Mouse (Mus musculus): Measurements from ENCODE around the gene March7. TPM values are rescaled to one million over a fixed set of nuclear protein-coding genes. Genes with fewer than 3 reads are reported as not detected.

Gene March7
- total and polyA plus RNA-seq, 3 experiments = 9.6 to 24.8 (median 20.9) TPM

DNA sequence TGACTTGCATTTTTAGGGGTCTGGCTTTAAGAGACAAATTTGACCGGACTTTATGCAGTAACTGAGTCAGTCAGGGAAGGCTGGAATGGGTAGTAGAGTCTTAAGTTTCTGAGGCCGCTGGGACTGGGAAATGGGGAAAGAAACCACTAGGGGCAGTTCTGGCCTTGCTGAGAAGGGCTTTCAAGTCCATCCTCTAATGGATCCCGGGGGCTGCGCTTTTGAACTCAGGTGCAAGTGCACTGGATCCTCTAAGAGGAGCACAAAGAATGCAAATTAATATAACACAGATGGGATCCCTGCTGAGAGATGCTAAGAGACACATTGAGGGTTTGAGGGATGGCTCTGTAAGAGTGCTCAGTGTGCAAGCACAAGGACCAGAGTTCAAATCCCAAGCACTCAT, 81.7 kb downstream of the March7 start:
- H3K27ac ChIP-seq = no peak overlapping the region
- intact Hi-C loops (cut with DNase I) = no loop called here
- TF ChIP-seq POLR2A (IDR thresholded peaks at IDR 0.05; ENCODE audit: insufficient read depth, low read depth, low read length) (no peak), EP300 (IDR thresholded peaks at IDR 0.05; ENCODE audit: insufficient read depth, low read depth, low read length) (no peak), CTCF (IDR thresholded peaks at IDR 0.05) (no peak)
- H3K9ac ChIP-seq (ENCODE audit: low read depth, low read length) = no peak overlapping the region
- DNase-seq = no peak
- 81% methylated on average over 4 of the region's 4 CpGs for WGBS
- H3K27me3 ChIP-seq (ENCODE audit: control insufficient read depth, insufficient read depth, low read length) = no peaks in the 10 kb centered on the region
- H3K36me3 ChIP-seq (ENCODE audit: control insufficient read depth, insufficient read depth, low read length) = no peaks in the 10 kb centered on the region
- H3K79me2 ChIP-seq (replicated peaks; ENCODE audit: control insufficient read depth, insufficient read depth, low read length) = no peaks in the 10 kb centered on the region
- H3K4me3 ChIP-seq = no peak overlapping the region
- H3K4me1 ChIP-seq (ENCODE audit: control insufficient read depth, insufficient read depth, low read length) = no peaks in the 10 kb centered on the region

DNA sequence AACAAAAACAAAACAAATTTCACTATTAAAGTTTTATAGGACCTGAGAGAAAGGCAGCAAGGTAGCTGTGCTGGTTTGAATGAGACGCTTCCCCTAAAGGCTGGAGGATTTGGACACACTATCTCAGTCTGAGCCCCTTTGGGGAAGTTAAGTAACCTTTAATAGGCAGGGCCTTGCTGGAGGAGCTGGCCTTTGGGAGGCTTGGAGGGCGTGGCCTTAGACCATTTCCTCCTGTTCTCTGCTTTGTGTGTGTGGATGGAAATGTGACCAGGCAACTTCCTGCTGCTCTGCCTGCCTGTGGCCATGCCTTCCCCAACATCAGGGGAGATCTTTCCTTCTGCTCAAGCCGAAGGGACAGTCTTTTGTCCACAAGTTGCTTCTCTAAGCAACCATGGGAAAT, 88.6 kb downstream of the March7 start:
- WGBS = 61% methylated on average over 3 of the region's 3 CpGs
- H3K9ac ChIP-seq (ENCODE audit: low read depth, low read length) = no peak overlapping the region
- H3K79me2 ChIP-seq (replicated peaks; ENCODE audit: control insufficient read depth, insufficient read depth, low read length) = no peaks in the 10 kb centered on the region
- intact Hi-C loops (cut with DNase I) = no loop called here
- no peak for TF ChIP-seq CTCF (IDR thresholded peaks at IDR 0.05)
- no peak overlapping the region for H3K27ac ChIP-seq
- H3K4me1 ChIP-seq (ENCODE audit: control insufficient read depth, insufficient read depth, low read length) = no peaks in the 10 kb centered on the region
- H3K4me3 ChIP-seq = no peak overlapping the region
- no peaks in the 10 kb centered on the region for H3K27me3 ChIP-seq (ENCODE audit: control insufficient read depth, insufficient read depth, low read length)
- no peaks in the 10 kb centered on the region for H3K36me3 ChIP-seq (ENCODE audit: control insufficient read depth, insufficient read depth, low read length)
- DNase-seq = no peak

DNA sequence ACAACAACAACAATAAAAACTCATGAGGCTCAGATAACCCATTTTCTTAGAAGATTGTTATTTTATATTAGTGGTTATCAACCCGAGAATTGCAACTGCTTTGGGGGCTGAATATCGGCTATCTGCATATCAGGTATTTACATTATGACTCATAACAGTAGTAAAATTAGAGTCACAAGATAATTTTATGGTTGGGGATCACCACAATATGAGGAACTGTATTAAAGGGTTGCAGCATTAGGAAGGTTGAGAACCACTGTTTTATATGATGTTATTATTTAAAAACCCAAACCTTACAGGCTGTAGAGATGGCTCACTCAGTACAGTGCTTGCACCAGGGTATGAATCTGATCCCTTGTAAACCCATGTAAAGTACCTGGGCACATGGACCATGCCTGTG, 89.6 kb downstream of the March7 start:
- no peak for DNase-seq
- Histone ChIP-seq H3K9ac (ENCODE audit: low read depth, low read length) (no peak overlapping the region), H3K36me3 (ENCODE audit: control insufficient read depth, insufficient read depth, low read length) (no peaks in the 10 kb centered on the region), H3K4me3 (no peak overlapping the region), H3K27me3 (ENCODE audit: control insufficient read depth, insufficient read depth, low read length) (no peaks in the 10 kb centered on the region), H3K27ac (no peak overlapping the region), H3K4me1 (ENCODE audit: control insufficient read depth, insufficient read depth, low read length) (no peaks in the 10 kb centered on the region), H3K79me2 (replicated peaks; ENCODE audit: control insufficient read depth, insufficient read depth, low read length) (no peaks in the 10 kb centered on the region)
- TF ChIP-seq POLR2A (IDR thresholded peaks at IDR 0.05; ENCODE audit: insufficient read depth, low read depth, low read length) = no peak
- TF ChIP-seq EP300 (IDR thresholded peaks at IDR 0.05; ENCODE audit: insufficient read depth, low read depth, low read length) = no peak
- no peak for TF ChIP-seq CTCF (IDR thresholded peaks at IDR 0.05)
- 85% methylated on average over 2 of the region's 2 CpGs for WGBS
- intact Hi-C loops (cut with DNase I) = no loop called here

Other genes starting within 250 kb of the March7 start
- 10 to 100 TPM; 39.5 TPM for gene Baz2b, start within 50 bp of the March7 start, total RNA-seq (2021)
- 12.8 and 16.9 TPM in 2 replicates for gene Baz2b, start within 50 bp of the March7 start, polyA plus RNA-seq (2012; rRNA removed)
- 10 to 100 TPM in 1 of 2 experiments, 1 to 10 TPM in 1; 9.2 to 10.6 TPM for gene Cd302, start 74.6 kb downstream of the March7 start, total RNA-seq (2021)
- 10.2 and 11.6 TPM in 2 replicates for gene Cd302, start 74.6 kb downstream of the March7 start, polyA plus RNA-seq (2012; rRNA removed)
- under 1 TPM; 0.57 to 0.68 TPM for gene Ly75, start 173.4 kb downstream of the March7 start, total RNA-seq (2021)
- 0.37 and 0.79 TPM in 2 replicates for gene Ly75, start 173.4 kb downstream of the March7 start, polyA plus RNA-seq (2012; rRNA removed)

Measured in heart, adult 2 months (tissue).